Mouse (Mus musculus) right cerebral cortex, postnatal 4 days (tissue): ENCODE results near the gene Ccdc134.

Experiments
- DNase-seq: peaks from one replicate; pipeline ENCODE4 v3.0.0-alpha.2; 2022

Ccdc134 gene

GRCm38 (mm10) chr15:82150042-82150441 is 22.3 kb downstream of the Ccdc134 start:
- no peak for DNase-seq

- DNase-seq, result no peak
Observed at GRCm38 (mm10) chr15:82151176-82151575, 23.5 kb downstream of the Ccdc134 start.

GRCm38 (mm10) chr15:82152022-82152421 is 24.3 kb downstream of the Ccdc134 start:
- DNase-seq, result no peak

- DNase-seq, result no peak
Observed at GRCm38 (mm10) chr15:82152435-82152834, 24.7 kb downstream of the Ccdc134 start.

GRCm38 (mm10) chr15:82156298-82156697 is 28.6 kb downstream of the Ccdc134 start:
- no peak for DNase-seq

- DNase-seq, result no peak
Observed at GRCm38 (mm10) chr15:82156902-82157301, 29.2 kb downstream of the Ccdc134 start.

GRCm38 (mm10) chr15:82158243-82159035 is 30.7 kb downstream of the Ccdc134 start:
- DNase-seq, result no peak

- no peak for DNase-seq
Observed at GRCm38 (mm10) chr15:82159471-82159870, 31.7 kb downstream of the Ccdc134 start.

GRCm38 (mm10) chr15:82160731-82161640 is 33.3 kb downstream of the Ccdc134 start:
- DNase-seq, result no peak

GRCm38 (mm10) chr15:82161965-82162600 is 34.4 kb downstream of the Ccdc134 start:
- no peak for DNase-seq

GRCm38 (mm10) chr15:82163356-82164060 is 35.8 kb downstream of the Ccdc134 start:
- DNase-seq, result no peak

- DNase-seq, result no peak
Observed at GRCm38 (mm10) chr15:82164061-82164399, 36.3 kb downstream of the Ccdc134 start.

- DNase-seq, result no peak
Observed at GRCm38 (mm10) chr15:82164496-82164895, 36.8 kb downstream of the Ccdc134 start.

- peak; percentile 85 for DNase-seq
Observed at GRCm38 (mm10) chr15:82165332-82166239, 37.9 kb downstream of the Ccdc134 start.

GRCm38 (mm10) chr15:82166240-82167100 is 38.7 kb downstream of the Ccdc134 start:
- no peak for DNase-seq

- DNase-seq, result no peak
Observed at GRCm38 (mm10) chr15:82167201-82168168, 39.8 kb downstream of the Ccdc134 start.

GRCm38 (mm10) chr15:82169671-82170070 is 41.9 kb downstream of the Ccdc134 start:
- no peak for DNase-seq

GRCm38 (mm10) chr15:82170437-82171377 is 43.0 kb downstream of the Ccdc134 start:
- no peak for DNase-seq
